Mouse (Mus musculus) cerebellum, adult 9-11 months (tissue): ENCODE data around the gene Myo3b.

Experiments
- DNase-seq: peaks from one replicate; pipeline ENCODE4 v3.0.0; 2022

Myo3b gene

DNA sequence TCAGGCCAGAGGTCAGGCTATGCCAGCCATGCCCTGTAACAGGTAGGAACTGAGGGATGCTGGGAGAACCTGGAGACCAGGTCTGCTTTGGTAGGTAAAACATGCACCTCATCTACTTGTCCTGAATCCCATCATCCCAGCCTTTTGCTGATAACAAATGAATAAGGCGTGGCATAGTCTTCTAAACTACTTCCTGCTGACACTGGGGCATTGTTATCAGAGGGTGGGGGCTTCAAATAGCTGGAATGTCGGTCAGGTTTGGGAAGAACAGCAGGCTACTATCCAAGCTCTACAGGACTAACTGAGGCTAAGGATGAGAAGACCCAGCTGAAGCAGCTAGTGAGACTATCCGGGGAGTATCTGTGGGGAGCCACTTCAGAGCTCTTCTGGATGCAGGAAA is 253.8 kb downstream of the Myo3b start:
- DNase-seq, result no peak

DNA sequence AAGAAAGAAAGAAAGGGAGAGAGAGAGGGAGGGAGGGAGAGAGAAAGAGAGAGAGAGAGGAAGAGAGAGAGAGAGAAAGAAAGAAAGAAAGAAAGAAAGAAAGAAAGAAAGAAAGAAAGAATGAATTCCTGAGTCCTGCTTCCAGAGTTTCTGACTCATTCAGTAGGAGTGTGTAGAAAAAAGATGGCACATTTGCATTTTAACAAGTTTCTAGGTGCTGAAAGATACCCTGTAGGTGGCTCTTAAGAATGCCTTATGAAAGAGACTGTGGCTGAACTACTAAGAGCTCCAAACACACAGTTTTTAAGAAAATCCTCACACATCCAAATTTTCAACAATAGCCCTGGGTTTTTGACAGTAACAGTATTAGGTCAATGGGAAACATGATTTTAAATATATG is 264.0 kb downstream of the Myo3b start:
- DNase-seq, result no peak

- no peak for DNase-seq
Observed at GRCm38 (mm10) chr2:70315125-70315524, 276.2 kb downstream of the Myo3b start.

DNA sequence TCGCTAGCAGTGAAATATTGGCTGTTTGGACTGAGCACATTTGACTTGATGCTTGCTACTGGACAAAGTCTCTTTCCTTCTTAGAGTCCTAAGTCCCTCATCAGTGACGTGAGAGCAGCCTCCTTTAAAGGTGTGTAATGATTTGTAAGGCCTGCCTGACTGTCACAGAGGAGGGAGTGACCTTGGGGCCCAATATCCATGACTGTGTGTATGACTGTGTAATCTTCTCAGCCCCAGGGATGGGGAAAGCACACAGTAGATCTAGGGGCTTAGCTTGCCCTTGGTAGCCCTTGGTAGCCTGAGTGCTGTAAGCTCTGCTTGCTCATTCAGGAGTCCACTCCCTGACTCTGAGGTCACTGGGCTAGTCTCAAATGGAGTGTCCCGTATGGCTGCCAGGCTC is 276.8 kb downstream of the Myo3b start:
- no peak for DNase-seq

DNA sequence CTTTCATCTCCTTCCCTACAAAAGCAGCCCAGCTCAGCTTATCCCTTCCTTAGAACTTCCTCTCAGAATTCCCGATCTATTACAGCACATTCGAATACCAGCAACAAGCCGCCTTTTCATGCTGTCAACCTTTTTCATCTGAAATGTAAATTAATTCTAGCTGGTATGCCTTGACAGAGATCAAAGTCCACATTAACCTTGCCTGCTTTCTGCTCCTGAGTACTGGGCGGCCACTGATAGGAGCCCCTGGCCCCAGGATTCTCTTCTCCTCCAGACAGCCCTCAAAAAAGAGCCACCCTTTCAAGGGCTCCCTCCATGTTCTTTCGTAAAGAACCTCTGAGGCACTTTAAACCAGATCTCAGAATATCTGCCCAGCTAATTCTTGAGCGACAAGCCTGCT is 278.9 kb downstream of the Myo3b start:
- DNase-seq, result no peak

GRCm38 (mm10) chr2:70318861-70319555 is 280.1 kb downstream of the Myo3b start:
- no peak for DNase-seq

DNA sequence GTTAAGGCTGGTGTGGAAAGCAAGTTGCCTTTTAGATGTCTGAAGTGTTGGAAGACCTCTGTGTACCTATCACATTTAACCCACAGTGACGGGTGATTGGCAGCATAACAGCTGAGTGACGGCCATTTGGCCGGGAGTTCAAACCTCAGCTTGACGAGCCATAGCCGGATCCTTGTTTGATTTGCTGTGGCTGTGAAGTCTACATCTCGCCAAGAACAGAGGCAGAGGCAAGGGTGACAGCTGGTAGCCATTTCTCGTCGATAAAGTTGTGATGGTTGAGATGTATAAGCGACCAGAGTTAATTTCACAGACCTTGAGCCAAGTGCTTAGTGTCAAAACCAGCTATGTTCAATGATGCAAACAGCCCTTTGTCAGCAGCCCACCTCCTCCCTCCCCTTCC is 283.8 kb downstream of the Myo3b start:
- DNase-seq, result no peak

GRCm38 (mm10) chr2:70327602-70328001 is 288.7 kb downstream of the Myo3b start:
- no peak for DNase-seq

GRCm38 (mm10) chr2:70332905-70333304 is 294.0 kb downstream of the Myo3b start:
- DNase-seq, result no peak

DNA sequence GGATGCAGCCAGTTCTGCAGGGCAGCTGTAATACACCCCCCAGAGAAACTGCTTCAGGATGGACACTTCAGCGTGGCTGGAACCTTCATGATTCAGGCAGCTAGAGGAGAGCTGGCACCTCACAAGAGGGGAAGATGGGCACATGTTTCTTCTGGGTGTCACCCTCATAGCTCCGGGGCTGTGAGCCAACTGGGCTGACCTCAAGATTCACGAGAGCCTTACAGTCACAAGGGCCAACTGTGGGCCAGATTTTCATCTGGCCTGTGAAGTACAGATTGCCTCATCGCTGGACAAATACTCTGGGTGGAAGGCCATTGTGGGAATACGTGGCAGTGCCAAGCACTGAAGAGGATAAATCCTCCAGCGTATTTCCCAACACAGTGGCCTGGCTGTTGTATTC is 294.6 kb downstream of the Myo3b start:
- DNase-seq, result no peak

DNA sequence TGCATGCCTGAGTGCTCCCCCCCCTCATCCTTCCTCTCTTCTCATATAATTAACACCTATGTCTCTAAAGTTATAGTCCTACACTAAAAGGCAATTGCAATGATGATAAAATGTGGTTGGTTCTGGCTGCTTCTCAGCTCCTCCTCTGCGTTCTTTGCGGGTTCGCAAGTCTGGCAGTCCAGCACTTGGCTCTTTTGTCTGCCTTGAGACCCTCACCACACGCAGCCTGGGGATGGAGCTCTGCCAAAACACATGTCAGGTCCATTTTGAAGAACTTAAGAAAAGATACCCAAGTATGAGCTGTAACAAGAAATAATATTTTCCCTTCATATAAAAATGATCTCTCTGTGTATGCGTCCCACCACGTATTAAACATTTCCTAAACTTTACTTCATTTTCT is 297.6 kb downstream of the Myo3b start:
- DNase-seq, result no peak

- DNase-seq, result peak; percentile 45
Observed at GRCm38 (mm10) chr2:70337208-70337611, 298.3 kb downstream of the Myo3b start.

- no peak for DNase-seq
Observed at GRCm38 (mm10) chr2:70337869-70338268, 298.9 kb downstream of the Myo3b start.

- peak; percentile 12 for DNase-seq
Observed at GRCm38 (mm10) chr2:70339061-70339460, 300.1 kb downstream of the Myo3b start.

DNA sequence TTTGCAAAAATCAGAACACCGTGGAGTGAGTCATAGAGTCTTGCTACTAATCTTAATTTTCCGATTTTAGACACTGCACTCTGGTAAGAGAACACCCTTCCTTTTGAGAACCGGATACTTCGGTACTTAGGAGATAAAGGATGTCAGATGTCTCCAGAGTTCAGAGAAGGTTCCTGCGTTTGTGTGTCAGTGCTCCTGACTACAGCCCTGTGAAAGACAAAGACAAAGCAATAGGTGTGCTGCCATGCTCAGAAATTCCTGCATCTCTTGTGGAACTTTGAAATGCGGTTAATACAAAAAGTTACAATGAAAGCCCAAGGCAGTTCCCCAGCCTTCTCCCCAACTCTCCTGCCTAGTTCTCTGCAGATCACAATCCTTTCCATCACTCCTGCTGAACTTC is 300.6 kb downstream of the Myo3b start:
- DNase-seq, result no peak

DNA sequence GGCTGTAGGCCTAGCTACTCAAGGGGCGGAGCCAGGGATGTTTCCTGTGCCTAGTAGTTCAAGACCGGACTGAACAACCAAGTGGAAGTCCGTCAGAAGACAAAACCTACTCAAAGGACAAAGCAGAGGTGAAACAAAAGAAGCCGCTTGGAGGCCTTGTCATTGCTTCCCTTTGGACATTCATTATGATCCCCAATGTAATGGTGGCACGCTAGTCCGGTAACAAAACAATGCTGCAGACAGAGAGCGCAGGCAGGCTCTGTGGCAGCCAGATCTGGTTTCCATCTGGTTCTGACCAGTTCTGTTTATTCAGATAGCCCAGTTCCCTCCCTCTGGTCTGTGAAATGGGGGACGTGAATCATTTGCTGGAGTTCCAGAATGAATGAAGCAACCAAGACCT is 301.3 kb downstream of the Myo3b start:
- no peak for DNase-seq

- no peak for DNase-seq
Observed at GRCm38 (mm10) chr2:70345126-70345525, 306.2 kb downstream of the Myo3b start.

- DNase-seq, result no peak
Observed at GRCm38 (mm10) chr2:70347511-70347910, 308.6 kb downstream of the Myo3b start.

DNA sequence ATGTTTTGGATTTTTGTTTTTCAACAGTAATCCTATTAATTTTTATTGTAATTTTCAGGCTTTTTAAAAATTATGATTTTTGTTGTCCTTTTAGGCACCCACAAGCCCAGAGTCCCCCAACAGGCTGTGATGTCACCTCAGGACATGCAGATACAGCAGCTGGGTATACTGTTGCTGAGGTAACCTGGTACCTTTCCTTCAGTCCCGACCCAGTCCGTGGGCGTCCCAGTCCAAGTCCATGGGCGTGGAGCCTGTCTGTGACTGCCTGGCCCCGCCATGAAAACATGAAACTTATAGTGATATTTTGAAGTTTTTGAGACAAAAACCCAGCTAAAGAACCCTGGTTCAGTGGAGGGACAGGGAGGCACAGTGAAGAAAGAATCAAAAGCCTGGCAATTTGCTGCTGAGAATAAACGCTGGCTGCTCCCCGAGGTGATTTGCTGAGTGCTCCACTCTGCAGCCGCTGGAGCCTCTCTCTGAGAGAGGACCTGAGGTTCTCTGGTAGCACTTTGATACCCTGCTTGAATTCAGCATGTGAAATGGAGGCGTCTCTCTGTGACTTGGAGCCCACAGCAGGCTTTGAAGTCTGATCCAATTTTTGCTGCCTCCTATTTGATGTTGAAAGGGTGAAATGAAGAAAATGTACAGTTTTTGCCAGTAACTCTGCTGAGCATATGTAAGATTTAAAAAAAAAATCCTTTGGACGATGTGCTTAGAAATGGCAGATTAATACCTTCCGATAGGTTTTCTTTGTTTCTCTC is 310.0 kb downstream of the Myo3b start:
- DNase-seq, result no peak

DNA sequence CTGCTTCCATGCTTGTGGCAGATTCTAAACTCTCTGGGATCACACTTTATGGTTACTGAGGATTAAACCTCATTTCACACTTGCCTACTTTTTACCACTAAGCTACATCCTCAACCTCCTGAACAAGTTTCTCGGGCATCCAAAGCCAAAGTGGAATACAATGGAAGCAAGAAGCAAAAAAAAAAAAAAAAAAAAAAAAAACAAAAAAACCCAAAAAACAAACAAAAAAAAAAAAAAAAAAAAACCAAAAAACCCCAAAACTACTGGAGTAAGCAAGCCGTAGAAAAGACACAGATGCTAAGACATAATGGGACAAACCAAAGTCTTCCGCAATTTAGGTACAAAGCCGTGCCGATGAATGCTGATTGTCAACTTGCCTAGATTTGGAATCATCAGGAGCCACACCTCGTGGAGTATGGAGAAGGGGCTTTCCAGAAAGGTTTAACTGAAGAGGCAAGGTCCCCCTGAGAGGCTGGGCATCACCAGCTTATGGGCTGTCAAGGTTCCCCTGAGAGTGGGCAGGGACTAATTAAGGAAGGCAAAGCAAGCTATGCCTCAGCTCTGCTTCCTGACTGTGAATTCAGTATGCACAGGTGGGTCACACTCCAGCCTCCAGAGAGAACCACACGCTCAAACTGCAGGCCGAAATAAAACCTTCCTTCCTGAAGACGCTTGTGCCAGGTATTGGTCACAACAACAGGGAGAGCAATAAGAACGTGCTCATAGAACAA is 313.7 kb downstream of the Myo3b start:
- DNase-seq, result no peak

DNA sequence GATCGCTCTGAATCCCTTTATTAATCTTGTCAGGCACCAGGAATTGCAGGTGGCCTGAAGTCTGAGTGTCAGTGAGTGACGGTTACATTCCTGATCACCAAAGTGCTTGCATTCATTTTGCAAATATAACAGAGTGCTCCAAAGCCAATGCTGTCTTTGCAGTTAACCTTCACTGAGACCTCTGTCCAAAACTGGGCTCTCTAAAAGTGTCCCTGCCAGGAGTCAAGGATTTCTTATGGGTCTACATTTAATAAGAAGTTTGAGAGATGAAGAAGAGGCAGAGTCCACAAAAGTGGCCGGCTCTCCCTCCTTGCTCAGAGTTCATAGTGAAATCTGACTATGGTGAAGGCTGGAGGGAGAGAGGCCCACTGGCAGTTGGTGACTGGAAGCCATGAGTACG is 315.1 kb downstream of the Myo3b start:
- DNase-seq, result no peak

- DNase-seq, result no peak
Observed at GRCm38 (mm10) chr2:70355026-70355425, 316.1 kb downstream of the Myo3b start.

- DNase-seq, result peak; percentile 24
Observed at GRCm38 (mm10) chr2:70369421-70369820, 330.5 kb downstream of the Myo3b start.

DNA sequence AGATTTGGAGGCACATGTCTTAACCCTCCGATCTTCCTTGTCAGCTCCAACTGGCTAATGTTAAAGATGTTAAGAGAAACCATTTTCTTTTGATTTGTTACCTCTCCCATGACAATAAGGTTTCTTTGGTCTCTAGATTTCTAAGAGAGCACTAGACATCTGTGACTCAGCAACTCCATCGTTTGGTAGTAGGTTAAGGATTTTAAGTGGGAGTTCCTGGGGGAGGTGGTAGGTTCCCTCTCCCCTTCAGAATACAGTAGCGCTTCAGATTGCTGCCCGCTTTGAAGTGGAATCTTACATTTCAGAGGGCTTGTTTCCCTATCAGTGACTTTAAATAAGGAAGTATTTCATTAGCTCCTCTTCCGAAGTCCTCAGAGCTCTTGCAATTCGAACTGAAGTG is 340.4 kb downstream of the Myo3b start:
- DNase-seq, result no peak
